Mouse (Mus musculus): ENCODE data around the gene Edem3. TPM values are rescaled to one million over a fixed set of nuclear protein-coding genes. Genes with fewer than 3 reads are reported as not detected.
"Not testable (repeated sequence)": the region's sequence is repeated elsewhere in the genome, so short reads cannot be mapped to it uniquely, and the experiment has no call there.

Gene Edem3
- polyA plus RNA-seq, 1 experiment from 2014 or later = 19.2 TPM

DNA sequence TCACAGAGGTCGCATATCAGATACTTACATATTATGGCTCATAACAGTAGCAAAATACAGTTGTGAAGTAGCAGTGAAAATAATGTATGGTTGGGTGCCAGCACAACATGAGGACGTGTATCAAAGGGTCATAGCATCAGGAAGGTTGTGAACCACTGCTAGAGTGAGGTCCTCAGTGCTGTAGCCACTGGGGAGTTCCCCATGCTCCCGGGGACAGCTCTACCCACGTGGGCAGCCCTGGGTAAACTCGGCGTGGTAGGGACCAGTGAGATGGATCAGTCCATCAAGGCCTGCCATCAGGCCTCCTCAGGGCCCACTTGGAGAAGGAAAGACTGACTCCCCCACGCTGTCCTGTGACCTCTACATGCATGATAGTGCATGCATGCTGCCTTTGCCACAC lies 26.3 kb downstream of the Edem3 start:
- Histone ChIP-seq H3K36me3 (peaks cover 41% of the 10 kb centered on the region), H3K9ac (replicated peaks) (no peak overlapping the region), H3K27ac (replicated peaks) (no peak overlapping the region), H3K9me3 (no peaks in the 10 kb centered on the region), H3K4me2 (replicated peaks) (no peak overlapping the region), H3K27me3 (no peaks in the 10 kb centered on the region), H3K4me1 (no peaks in the 10 kb centered on the region), H3K4me3 (no peak overlapping the region)
- WGBS = 85% methylated on average over 7 of the region's 7 CpGs
- no peak for ATAC-seq (replicated peaks)

DNA sequence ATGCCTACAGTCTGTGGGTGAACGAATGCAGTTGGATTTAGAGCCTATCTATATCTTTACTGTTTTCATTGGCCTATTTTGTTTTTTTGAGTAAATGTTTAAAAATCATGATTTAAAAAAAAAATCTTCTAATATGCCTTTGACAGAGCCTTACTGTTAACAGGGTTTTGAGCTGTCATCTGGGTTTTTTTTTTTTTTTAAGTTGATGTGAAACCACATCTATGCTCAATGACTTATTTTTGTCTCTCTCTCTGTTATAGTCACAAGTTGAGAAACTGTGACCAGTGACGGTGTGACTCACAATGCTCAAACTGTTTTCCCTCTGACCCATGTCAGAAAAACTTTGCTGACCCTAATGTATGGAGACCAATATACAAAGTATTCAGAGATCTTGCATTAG lies 28.2 kb downstream of the Edem3 start:
- Histone ChIP-seq H3K4me3 (no peak overlapping the region), H3K27ac (replicated peaks) (no peak overlapping the region), H3K4me2 (replicated peaks) (no peak overlapping the region), H3K9me3 (no peaks in the 10 kb centered on the region), H3K9ac (replicated peaks) (no peak overlapping the region), H3K27me3 (no peaks in the 10 kb centered on the region), H3K4me1 (no peaks in the 10 kb centered on the region), H3K36me3 (peaks cover 27% of the 10 kb centered on the region)
- no peak for ATAC-seq (replicated peaks)
- 98% methylated on average over 2 of the region's 2 CpGs for WGBS

DNA sequence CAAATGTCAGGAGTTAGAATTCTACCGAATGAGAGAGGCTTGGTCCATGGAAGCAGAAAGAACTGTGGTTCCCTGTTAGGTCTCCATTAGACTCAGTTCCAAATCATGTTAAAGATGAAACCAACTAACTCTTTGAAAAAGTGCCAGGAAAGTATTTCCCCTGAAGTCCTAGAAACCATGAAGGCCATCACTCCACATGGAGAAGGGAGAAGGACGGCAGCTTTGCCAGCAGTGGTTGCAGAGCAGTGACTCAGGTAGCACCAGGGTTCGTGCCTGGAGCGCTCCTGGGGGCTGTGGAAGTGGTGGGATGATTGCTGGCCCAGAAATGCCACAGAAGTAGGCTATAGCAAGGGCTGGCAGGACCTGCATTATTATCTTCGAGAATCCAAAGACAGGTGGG lies 31.2 kb downstream of the Edem3 start:
- no peak overlapping the region for H3K4me3 ChIP-seq
- peaks cover 17% of the 10 kb centered on the region for H3K36me3 ChIP-seq
- no peak for ATAC-seq (replicated peaks)
- H3K27ac ChIP-seq (replicated peaks) = no peak overlapping the region
- no peaks in the 10 kb centered on the region for H3K4me1 ChIP-seq
- H3K27me3 ChIP-seq = no peaks in the 10 kb centered on the region
- WGBS = 94% methylated on average over 5 of the region's 5 CpGs
- H3K9ac ChIP-seq (replicated peaks) = no peak overlapping the region
- no peaks in the 10 kb centered on the region for H3K9me3 ChIP-seq
- no peak overlapping the region for H3K4me2 ChIP-seq (replicated peaks)

DNA sequence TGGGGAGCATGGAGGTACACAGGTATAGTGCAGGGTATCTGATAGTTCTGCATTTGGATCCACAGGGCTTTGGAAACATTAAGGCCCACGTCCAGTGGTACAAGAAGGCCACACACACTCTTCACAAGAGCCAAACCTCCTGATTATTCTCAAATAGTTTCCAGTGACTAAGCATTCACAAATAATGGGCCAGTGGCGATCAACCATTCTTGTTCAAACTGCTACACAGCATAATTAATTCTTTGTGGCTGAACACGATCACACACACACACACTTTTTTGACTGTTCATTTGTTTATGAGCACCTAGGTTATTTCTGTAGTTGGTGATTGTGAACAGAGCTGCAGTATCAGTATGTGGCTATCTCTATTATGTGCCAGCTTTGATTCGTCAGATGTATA lies 34.0 kb downstream of the Edem3 start:
- no peaks in the 10 kb centered on the region for H3K9me3 ChIP-seq
- no peak for ATAC-seq (replicated peaks)
- no peak overlapping the region for H3K9ac ChIP-seq (replicated peaks)
- no peaks in the 10 kb centered on the region for H3K27me3 ChIP-seq
- no peak overlapping the region for H3K27ac ChIP-seq (replicated peaks)
- H3K4me1 ChIP-seq = no peaks in the 10 kb centered on the region
- H3K4me3 ChIP-seq = no peak overlapping the region
- H3K36me3 ChIP-seq = peaks cover 12% of the 10 kb centered on the region
- no peak overlapping the region for H3K4me2 ChIP-seq (replicated peaks)
- 25% methylated on average over 4 of the region's 4 CpGs for WGBS

DNA sequence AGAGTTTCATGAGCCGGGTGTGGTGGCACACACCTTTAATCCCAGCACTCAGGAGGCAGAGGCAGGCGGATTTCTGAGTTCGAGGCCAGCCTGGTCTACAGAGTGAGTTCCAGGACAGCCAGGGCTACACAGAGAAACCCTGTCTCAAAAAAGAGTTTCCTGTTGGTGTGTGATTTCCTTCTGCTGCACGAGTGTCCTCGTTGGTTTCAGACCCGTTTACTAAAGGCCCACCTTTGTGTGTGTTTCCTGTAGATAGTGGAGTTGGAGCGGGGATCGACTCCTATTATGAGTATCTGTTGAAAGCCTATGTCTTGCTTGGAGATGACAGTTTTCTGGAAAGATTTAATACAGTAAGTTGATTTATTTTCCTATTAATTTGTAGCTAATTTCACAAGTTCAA lies 36.9 kb downstream of the Edem3 start:
- ATAC-seq (replicated peaks); H3K9me3 ChIP-seq; H3K4me2 ChIP-seq (replicated peaks); H3K27me3 ChIP-seq; H3K27ac ChIP-seq (replicated peaks); H3K9ac ChIP-seq (replicated peaks); H3K4me3 ChIP-seq; H3K4me1 ChIP-seq: not testable (repeated sequence)
- WGBS = 91% methylated on average over 8 of the region's 8 CpGs
- peaks cover 11% of the 10 kb centered on the region for H3K36me3 ChIP-seq

DNA sequence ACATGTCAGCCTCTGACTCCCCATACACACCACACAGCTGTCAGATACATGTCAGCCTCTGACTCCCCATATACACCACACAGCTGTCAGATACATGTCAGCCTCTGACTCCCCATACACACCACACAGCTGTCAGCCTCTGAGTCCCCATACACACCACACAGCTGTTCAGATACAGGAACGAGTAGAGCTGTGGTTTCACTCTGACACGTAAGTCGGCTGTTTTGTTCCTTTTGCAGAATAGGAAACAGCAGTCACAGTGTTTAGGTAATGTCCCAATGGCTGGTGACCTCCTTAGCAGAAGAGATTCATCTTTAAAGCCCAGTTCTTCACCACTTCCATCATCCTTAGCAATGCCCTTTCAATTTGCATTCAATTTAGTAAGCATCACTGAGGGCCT lies 47.6 kb downstream of the Edem3 start:
- not testable (repeated sequence) for ATAC-seq (replicated peaks); H3K9ac ChIP-seq (replicated peaks); H3K27ac ChIP-seq (replicated peaks); H3K27me3 ChIP-seq; H3K4me1 ChIP-seq; H3K4me3 ChIP-seq; H3K9me3 ChIP-seq; H3K4me2 ChIP-seq (replicated peaks)
- 73% methylated on average over 3 of the region's 3 CpGs for WGBS
- H3K36me3 ChIP-seq = peaks cover 44% of the 10 kb centered on the region

DNA sequence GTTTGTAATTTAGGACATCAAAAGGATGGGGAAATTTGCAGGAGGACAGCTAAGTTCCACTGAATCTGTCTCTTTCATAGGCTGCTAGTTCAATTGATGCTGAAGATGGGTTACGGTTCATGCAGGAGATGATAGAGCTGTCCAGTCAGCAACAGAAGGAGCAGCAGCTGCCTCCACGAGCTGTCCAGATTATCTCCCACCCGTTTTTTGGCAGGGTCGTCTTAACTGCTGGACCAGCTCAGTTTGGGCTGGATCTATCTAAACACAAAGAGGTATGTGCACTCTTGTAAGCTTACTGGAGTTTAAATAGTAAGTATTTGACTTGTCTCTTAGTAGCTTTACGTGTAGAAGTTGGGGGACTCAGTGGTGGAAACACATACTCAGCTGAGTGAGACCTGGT lies 52.1 kb downstream of the Edem3 start:
- WGBS = 90% methylated on average over 5 of the region's 5 CpGs
- Histone ChIP-seq H3K4me2 (replicated peaks) (no peak overlapping the region), H3K9ac (replicated peaks) (no peak overlapping the region), H3K36me3 (peaks cover 51% of the 10 kb centered on the region), H3K27ac (replicated peaks) (no peak overlapping the region), H3K9me3 (no peaks in the 10 kb centered on the region), H3K4me1 (no peaks in the 10 kb centered on the region), H3K27me3 (no peaks in the 10 kb centered on the region), H3K4me3 (no peak overlapping the region)
- ATAC-seq (replicated peaks) = no peak

DNA sequence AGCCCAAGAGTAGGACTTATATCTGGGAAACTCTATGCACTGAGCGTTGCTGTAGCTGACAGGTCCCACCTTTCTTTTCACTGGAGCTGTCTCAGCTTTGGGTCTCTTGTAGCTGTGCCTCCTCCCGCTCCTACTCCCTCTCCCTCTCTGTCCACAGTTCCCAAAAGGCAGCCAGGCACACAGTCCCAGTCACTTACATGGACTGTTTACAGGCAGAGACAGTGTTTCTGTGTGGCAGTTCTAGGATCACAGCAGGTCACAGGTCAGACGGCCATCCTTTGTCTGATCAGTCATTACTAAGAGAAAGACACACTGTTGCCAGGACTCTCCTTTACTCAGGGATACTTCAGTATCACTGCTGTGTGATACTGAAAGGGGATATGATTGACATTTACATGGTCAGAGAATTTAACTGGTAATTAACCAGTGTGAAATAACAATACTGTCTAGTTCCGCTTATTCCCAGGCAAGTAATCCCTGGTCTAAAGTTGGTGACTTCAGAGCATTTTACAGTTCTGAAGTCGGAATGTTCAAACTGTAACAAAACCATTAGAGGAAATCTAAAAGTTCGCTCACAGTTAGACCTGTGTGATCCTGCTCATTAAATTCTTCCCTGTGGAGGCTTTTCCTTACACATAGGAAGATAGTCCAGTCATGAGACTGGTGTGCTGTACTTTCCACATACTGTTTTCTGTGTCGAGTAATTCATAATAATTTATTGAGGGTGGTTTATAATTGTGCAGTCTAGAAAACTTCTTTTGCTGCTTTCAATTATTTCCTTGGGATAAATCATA lies 55.7 kb downstream of the Edem3 start:
- no peaks in the 10 kb centered on the region for H3K9me3 ChIP-seq
- H3K27me3 ChIP-seq = no peaks in the 10 kb centered on the region
- ATAC-seq (replicated peaks) = peak; percentile 48; the same call in 1 of the 2 replicates
- no peak overlapping the region for H3K4me3 ChIP-seq
- no peak overlapping the region for H3K4me2 ChIP-seq (replicated peaks)
- WGBS = 70% methylated on average over 7 of the region's 7 CpGs
- no peaks in the 10 kb centered on the region for H3K4me1 ChIP-seq
- H3K36me3 ChIP-seq = peaks cover 32% of the 10 kb centered on the region
- no peak overlapping the region for H3K9ac ChIP-seq (replicated peaks)
- H3K27ac ChIP-seq (replicated peaks) = no peak overlapping the region

DNA sequence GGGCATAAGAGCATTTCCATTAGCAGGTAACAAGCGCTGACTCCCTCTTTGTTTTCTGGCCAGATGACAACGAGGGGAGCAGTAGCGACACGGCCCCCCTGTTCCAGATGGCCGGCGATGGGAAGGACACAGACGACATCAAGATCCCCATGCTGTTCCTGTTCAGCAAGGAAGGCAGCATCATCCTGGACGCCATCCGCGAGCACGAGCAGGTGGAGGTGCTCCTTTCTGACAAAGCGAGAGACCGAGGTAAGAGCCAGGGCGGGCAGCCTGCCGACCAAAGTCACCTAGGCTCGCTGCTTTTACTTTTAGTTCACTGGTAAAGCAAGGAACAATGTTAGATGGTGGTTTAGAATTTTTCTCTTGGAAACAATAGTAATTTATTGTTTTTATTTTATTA lies 56.3 kb downstream of the Edem3 start:
- 87% methylated on average over 16 of the region's 16 CpGs for WGBS
- Histone ChIP-seq H3K4me1 (no peaks in the 10 kb centered on the region), H3K9me3 (no peaks in the 10 kb centered on the region), H3K27me3 (no peaks in the 10 kb centered on the region), H3K4me3 (no peak overlapping the region), H3K27ac (replicated peaks) (no peak overlapping the region), H3K36me3 (peaks cover 30% of the 10 kb centered on the region), H3K4me2 (replicated peaks) (no peak overlapping the region), H3K9ac (replicated peaks) (no peak overlapping the region)
- ATAC-seq (replicated peaks) = no peak

DNA sequence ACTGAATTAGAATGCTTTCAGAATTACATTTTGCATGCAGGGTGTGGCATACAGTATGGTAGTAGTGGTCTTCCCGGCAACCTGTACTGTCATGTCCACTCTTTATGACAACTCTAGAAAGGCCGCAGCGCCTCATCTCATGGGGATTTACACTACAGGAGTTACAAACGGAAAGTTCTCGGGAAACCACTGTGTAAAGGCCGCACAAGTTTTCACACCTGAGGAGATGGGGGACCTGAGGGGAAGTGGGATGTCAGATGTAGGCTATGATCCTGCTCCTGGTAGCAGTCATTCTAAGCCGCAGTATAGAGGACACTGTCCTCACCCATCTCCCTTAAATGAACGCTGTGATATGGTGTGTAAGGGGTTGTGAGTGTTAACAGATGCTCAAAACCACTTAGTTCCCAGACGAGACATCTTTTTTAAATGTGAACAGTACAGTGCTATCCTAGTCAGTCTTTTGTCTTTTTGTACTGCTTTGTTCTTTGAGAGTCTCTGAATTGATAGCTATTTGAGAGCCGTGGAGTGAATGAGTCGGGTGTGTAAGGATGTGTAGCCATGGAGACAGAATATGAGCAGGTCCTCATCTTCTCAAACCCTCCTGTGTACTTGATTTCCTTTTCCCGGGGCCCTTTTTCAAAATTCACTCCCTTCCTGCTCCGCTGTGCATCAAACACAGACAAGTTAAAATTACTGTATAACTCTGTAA lies 57.0 kb downstream of the Edem3 start:
- Histone ChIP-seq H3K4me1 (no peaks in the 10 kb centered on the region), H3K36me3 (peaks cover 22% of the 10 kb centered on the region), H3K27ac (replicated peaks) (peak overlapping the region; percentile 56; the same call in 1 of the 2 replicates), H3K4me3 (no peak overlapping the region), H3K9me3 (no peaks in the 10 kb centered on the region), H3K9ac (replicated peaks) (no peak overlapping the region), H3K4me2 (replicated peaks) (no peak overlapping the region), H3K27me3 (no peaks in the 10 kb centered on the region)
- peak; percentile 57; the same call in 1 of the 2 replicates for ATAC-seq (replicated peaks)
- WGBS = 70% methylated on average over 13 of the region's 13 CpGs

DNA sequence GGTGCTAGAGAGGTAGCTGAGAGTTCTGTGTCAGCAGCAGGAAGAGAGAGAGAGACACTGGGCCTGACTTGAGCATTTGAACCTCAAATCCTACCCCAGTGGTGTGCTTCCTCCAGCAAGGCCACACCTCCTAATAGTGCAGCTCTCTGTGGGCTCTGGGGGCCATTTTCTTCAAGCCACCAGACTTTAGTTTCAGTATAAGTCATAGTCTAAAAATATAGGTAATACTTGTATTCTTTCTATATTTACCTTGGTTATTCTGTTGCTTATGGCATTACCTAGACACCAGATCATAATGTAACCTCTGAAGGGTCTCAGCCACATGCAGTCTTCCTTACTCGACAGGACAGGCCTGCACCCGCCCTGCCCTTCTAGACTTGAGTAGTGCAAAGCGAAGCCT lies 60.9 kb downstream of the Edem3 start:
- 85% methylated on average over 3 of the region's 3 CpGs for WGBS
- Histone ChIP-seq H3K4me2 (replicated peaks) (no peak overlapping the region), H3K36me3 (peaks cover 21% of the 10 kb centered on the region), H3K4me3 (no peak overlapping the region), H3K27me3 (no peaks in the 10 kb centered on the region), H3K9ac (replicated peaks) (no peak overlapping the region), H3K27ac (replicated peaks) (no peak overlapping the region), H3K9me3 (no peaks in the 10 kb centered on the region), H3K4me1 (0 out of 2 replicates have a peak, but pooled peaks cover 5% of the 10 kb centered on the region)
- ATAC-seq (replicated peaks) = no peak

DNA sequence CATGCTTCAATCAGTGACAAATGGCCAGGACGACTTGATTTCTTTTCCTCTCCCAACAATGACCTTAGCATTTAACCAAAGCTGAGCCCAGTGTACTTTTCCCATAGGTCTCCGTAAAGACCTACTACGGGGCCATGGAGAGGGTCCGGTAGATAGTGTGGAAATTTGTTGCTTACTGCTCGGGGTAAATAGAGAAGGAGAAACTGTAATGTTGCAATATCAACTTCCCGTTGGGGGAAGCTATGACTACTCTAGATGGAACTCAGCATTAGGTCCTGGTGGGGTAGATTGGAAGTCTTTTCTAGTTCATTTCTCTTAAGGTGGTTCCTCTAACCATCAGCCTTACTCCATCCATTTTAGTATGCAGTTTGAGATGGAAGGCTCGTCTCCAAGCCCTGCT lies 64.0 kb downstream of the Edem3 start:
- Histone ChIP-seq H3K27me3 (no peaks in the 10 kb centered on the region), H3K4me1 (0 out of 2 replicates have a peak, but pooled peaks cover 5% of the 10 kb centered on the region), H3K36me3 (peaks cover 13% of the 10 kb centered on the region), H3K4me2 (replicated peaks) (no peak overlapping the region), H3K9ac (replicated peaks) (no peak overlapping the region), H3K27ac (replicated peaks) (no peak overlapping the region), H3K4me3 (no peak overlapping the region), H3K9me3 (no peaks in the 10 kb centered on the region)
- 92% methylated on average over 7 of the region's 7 CpGs for WGBS
- ATAC-seq (replicated peaks) = no peak

All from forebrain, embryonic 15.5 days (tissue).